Mouse (Mus musculus): ENCODE data around the gene Grb2.

Grb2 gene

GRCm38 (mm10) chr11:115712674-115713298, 4.4 kb upstream of the Grb2 start:
- no peak for DNase-seq (ENCODE audit: low read depth, low spot score)

DNA sequence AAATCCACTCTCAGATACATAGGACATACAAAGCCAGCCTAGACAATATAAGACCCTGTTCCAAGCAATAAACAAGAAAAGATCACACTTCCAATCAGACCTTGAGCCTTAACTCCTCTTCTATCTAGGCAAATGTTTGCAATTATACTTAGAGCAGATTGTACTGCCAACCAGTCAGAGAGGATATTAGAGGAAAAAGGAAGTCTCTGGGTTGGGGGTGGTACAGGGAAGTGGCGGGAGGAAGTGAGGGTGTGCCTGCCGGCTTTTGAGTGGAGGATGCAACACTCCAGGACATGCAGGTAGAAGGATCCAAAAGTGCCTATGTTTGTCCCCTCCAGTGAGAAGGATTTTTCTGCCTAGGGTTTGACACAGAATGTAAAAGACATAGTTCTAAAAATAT, 3.9 kb upstream of the Grb2 start:
- DNase-seq (ENCODE audit: low read depth, low spot score), result no peak

GRCm38 (mm10) chr11:115711133-115711532, 2.7 kb upstream of the Grb2 start:
- no peak for DNase-seq (ENCODE audit: low read depth, low spot score)

GRCm38 (mm10) chr11:115709829-115710559, 1.6 kb upstream of the Grb2 start:
- no peak for DNase-seq (ENCODE audit: low read depth, low spot score)

DNA sequence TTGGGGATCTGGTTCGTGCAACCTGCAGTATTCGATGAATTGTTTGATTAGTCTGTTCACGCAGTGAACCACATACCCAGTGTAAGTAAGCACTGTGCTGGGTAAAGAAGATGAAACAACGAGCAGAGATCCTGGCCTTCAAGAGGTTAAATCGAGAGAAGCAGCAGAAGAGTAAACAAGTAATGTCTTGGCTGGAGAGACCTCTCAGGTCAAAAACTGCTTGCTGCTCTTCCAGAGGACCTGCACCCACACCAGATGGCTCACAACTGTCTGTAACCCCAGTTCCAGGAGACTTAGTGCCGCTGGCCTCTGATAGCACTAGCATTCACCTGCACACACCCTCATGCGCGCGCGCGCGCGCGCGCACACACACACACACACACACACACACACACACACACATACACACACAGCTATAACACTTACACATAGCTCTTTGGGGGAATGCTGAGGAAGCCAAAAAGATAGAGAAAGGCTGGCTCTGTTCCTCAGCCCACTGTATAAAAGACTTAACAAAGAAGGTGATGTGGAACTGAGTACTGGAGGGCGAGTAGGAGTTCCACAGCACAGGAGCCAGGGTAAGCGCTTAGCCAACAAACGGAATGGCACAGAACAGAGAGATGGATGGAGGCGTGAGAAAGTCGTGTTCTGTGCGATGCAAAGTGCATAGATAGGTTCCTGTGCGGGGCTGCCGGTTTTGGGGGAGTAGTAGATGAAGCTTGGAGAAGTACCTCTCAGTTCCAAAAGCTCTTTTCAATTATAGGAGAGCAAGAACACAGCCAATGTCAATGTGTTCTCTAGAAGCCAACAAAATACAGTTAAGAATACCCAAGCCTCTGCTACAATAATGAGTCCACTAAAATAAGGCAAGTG, 795 bp upstream of the Grb2 start:
- DNase-seq (ENCODE audit: low read depth, low spot score), result no peak

- peak; percentile 33 for DNase-seq (ENCODE audit: low read depth, low spot score)
Measured at GRCm38 (mm10) chr11:115707313-115708208, 836 bp downstream of the Grb2 start.

GRCm38 (mm10) chr11:115706584-115706983, 1.8 kb downstream of the Grb2 start:
- DNase-seq (ENCODE audit: low read depth, low spot score), result no peak

GRCm38 (mm10) chr11:115705561-115705960, 2.8 kb downstream of the Grb2 start:
- no peak for DNase-seq (ENCODE audit: low read depth, low spot score)

GRCm38 (mm10) chr11:115704648-115705047, 3.7 kb downstream of the Grb2 start:
- DNase-seq (ENCODE audit: low read depth, low spot score), result no peak

GRCm38 (mm10) chr11:115703466-115703865, 4.9 kb downstream of the Grb2 start:
- DNase-seq (ENCODE audit: low read depth, low spot score), result no peak

DNA sequence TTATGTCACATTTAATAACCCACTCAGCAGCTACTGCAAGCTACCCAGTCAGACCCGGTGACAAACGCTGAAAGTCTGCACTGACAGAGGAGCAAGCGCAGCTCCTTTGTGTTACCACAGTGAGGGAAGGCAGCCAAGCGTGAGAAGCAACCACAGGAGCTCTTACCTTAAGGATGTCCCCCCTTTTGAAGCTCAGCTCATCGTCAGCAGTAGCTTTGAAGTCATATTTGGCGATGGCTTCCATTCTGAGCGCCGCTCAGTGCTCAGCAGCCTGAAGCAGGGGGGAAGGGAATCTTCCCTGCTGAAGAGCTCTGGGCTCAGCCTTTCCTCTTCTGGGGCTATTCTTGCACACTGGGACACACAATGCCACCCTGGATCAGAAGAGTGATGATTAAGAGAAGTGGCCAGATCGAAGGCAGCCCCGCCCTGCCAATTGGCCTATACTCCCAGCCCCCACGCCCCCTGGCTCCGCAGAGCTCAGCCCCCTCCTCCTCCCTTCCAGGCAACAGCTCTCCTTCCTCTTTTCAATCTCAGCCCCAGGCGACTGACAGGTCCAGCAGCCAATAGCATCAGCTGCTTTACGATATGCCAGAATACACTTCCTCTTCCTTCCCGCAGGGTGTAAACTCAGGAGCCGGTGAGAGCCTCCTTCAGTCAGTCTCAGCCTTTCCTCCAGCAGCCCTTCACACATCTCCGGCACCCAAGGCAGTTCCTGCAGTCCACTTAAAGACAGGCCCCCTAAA, 9.2 kb downstream of the Grb2 start:
- DNase-seq (ENCODE audit: low read depth, low spot score), result peak; percentile 95

DNA sequence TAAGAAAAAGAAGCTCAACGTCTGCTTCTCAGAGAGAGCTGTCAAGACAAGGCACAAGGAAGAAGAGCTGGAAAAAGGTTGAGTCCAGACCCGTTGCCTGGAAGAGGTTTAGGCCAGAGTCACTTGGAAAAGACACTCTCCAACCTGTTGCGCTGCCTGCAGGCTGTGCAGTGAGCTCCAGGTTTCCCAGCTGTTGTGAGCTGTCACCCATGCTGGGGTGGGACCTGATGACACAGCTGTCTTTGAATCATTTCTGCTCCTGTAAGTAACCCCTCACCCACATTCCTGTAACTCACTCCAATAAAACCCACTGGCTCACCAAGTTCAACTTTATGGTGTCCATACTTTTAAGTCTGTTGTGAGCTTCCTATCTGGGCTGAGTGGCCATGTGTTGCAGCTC, 10.7 kb downstream of the Grb2 start:
- no peak for DNase-seq (ENCODE audit: low read depth, low spot score)

GRCm38 (mm10) chr11:115697091-115697490, 11.3 kb downstream of the Grb2 start:
- no peak for DNase-seq (ENCODE audit: low read depth, low spot score)

DNA sequence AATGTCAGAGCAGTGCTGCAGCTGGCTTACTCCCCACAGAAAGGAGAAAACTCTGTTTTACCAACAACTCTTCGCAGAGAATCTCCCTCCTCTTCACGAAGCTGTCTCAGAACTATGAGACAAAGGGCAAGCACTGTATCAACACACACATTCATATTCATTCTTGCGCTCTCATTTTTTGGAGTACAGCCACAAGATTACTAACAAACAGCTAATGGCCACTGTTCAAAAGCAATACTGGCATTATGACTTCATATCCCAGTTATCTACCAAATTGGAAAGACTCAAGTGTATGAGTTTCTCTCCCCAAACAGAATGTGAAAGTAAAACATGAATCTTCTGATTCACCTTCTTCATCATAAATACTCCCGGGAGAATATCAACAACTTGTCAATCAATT, 11.9 kb downstream of the Grb2 start:
- no peak for DNase-seq (ENCODE audit: low read depth, low spot score)

DNA sequence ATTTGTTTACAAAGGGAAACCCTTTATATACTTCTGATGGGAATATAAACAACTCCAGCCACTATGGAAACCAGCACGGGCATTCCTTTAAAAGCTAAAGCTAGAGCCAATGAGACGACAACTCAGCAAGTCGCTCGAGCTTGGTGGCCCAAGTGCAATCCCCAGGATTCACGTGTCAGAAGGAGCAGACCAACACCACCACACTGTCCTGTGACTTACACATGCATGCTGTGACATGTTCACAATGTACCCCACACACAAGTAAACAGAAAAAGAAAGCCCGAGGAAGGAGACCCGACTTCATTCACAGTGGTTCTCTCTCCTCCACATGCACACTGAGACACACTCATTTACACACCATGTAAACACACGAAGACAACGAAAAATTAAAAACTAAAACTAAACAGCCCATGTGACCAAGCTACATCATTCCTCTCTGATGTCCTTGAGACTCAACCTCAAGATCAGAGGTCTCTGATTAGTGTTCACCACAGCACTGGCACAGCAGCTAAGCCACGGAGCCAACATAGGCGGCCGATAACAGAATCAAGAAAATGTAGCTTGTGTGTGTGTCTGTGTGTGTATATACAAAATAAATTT, 14.3 kb downstream of the Grb2 start:
- DNase-seq (ENCODE audit: low read depth, low spot score), result no peak

DNA sequence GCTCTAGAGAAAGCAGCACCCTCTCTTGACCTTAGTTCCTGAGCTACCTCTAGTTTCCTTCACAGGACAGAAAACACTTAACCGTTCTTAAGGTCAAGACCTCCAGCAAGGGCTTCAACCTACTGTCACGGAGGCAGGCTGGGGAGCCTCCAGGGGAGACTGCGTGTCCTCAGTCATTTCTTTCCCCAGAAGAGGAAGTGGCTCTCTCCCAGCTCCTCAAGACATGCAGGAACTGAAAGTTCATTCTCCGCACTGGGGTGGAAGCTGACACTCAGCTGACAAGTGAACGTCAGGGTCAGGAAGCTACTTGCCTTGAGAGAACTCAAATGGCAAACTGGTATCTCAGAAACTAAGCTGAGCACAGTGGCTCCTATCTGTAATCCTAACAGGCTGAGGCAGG, 15.6 kb downstream of the Grb2 start:
- no peak for DNase-seq (ENCODE audit: low read depth, low spot score)

DNA sequence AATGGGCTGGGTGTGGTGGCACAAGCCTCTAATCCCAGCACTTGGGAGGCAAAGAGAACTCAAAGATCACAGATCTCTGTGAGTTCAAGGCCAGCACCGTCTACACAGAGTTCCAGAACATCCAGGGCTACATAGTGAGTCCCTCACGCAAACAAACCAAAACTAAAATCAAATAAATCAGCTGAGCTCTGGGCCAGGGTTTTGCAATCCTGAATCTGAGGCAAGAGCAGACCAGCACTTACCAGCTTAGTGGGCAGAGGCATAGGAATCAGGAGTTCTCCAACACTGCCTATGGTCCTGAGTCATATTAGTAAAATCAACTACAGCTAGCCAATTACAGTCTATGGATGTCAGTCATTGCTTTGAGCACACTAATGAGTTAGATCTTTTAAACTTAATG, 16.4 kb downstream of the Grb2 start:
- no peak for DNase-seq (ENCODE audit: low read depth, low spot score)

- no peak for DNase-seq (ENCODE audit: low read depth, low spot score)
Measured at GRCm38 (mm10) chr11:115691511-115691910, 16.9 kb downstream of the Grb2 start.

GRCm38 (mm10) chr11:115691013-115691412, 17.4 kb downstream of the Grb2 start:
- no peak for DNase-seq (ENCODE audit: low read depth, low spot score)

DNA sequence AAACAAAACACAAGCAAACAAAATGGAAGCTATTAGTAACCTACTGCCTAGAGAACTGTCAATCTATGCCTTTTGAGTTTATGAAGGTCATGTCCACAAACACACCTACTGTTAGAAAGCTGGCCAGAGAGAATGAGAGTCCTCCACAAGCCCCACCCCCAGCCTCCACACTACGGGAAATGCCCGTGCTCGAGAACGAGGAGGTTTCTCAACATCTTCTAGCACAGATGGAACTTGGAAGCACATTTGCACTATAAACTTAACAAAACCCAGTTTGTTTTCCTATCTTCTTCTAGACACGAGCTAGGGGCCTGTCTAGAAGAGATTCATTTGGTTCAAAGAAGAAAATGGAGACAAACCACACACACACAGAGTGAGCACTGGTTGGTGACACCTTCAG, 18.0 kb downstream of the Grb2 start:
- DNase-seq (ENCODE audit: low read depth, low spot score), result no peak
